Mouse (Mus musculus): Measurements from ENCODE around the gene Thbs3. TPM values are rescaled to one million over a fixed set of nuclear protein-coding genes. Genes with fewer than 3 reads are reported as not detected.
A peak's percentile ranks its signal among the peaks of the same experiment; 100 is the strongest.

Gene Thbs3
- polyA plus RNA-seq (2016; fragmentation: Nextera tagmentation; extraction: Ambion mirVana), result 46.4 and 48.2 TPM in 2 replicates

DNA sequence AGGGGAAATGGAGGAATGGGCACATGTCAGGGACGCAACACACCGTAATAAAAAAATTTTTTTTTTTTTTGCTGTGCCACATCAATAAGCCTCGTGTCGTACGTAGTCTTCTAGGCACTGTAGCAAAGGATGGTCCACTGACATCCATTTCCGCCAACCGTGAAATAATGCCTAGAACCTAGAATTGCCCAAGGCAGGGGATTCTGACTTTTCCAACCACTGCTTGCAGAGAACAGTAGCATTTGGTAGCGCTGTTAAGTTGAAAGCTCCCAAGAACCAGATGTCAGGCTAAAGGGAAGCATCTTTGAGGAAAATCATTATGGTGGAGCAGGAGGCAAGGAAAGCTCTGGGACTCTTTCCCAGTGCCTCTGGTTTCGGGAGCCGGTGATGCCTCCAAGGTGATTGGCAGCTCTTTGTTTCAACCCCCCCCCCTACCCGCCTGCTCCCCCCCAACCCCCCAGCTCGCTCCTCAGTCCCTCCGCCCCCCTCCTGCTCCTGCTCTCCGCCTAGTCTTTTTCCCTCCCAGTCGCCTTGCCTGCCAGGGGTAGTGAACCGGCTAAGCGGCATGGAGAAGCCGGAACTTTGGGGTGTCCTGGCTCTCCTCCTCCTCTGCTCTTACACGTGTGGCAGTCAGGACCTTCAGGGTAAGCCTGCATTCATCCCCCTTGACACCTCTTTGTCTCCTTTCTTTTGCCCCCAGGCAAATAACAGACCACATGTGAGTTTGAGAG, at the start of gene Thbs3:
TSS of gene Thbs3 (plus strand) at position 500 of the 731 bp plus-strand sequence.
- peaks cover 21% of the 10 kb centered on the region for H3K36me3 ChIP-seq
- 0 out of 2 replicates have a peak, but pooled peaks have one; percentile 12 for ATAC-seq (ENCODE audit: low FRiP score, low read depth)
- peak within 1 kb of the TSS; percentile 81 for H3K9ac ChIP-seq
- H3K4me2 ChIP-seq (replicated peaks), result peak within 1 kb of the TSS; percentile 73
- no peaks in the 10 kb centered on the region for H3K27me3 ChIP-seq (replicated peaks)
- H3K27ac ChIP-seq, result peak within 1 kb of the TSS; percentile 89
- peak within 1 kb of the TSS; percentile 82 for H3K4me3 ChIP-seq
- no peaks in the 10 kb centered on the region for H3K9me3 ChIP-seq
- 1% methylated on average over 18 of the region's 19 CpGs for WGBS
- peaks cover 29% of the 10 kb centered on the region for H3K4me1 ChIP-seq

GRCm38 (mm10) chr3:89165268-89165870, 49.6 kb upstream of the Thbs3 start:
- H3K27ac ChIP-seq, result peak overlapping the region; percentile 83; the same call in 1 of the 2 replicates
- H3K4me2 ChIP-seq (replicated peaks), result peak overlapping the region; percentile 60
- H3K4me3 ChIP-seq, result peak overlapping the region; percentile 84
- 25% methylated on average over 12 of the region's 12 CpGs for WGBS
- ATAC-seq (ENCODE audit: low FRiP score, low read depth), result no peak
- H3K9me3 ChIP-seq, result no peaks in the 10 kb centered on the region
- no peaks in the 10 kb centered on the region for H3K27me3 ChIP-seq (replicated peaks)
- H3K9ac ChIP-seq, result peak overlapping the region; percentile 94
- H3K36me3 ChIP-seq, result peaks cover 34% of the 10 kb centered on the region
- peaks cover 21% of the 10 kb centered on the region for H3K4me1 ChIP-seq

DNA sequence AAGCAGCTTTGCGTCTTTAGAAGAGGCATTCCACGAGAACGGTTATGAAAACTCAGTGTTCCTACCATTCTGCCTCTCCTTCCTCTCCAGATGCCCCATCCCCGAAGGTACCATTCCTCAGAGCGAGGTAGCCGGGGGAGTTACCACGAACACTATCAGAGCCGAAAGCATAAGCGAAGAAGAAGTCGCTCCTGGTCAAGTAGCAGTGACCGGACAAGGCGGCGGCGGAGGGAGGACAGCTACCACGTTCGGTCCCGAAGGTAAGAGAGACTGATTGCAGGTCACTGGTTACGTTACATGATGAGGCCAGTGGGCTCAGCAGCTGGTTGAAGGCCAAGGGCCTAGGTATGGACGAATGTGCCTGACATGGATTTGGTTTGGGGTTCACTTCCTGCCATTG, 48.0 kb upstream of the Thbs3 start:
- peaks cover 48% of the 10 kb centered on the region for H3K36me3 ChIP-seq
- no peak overlapping the region for H3K4me3 ChIP-seq
- H3K27ac ChIP-seq, result no peak overlapping the region
- no peak for ATAC-seq (ENCODE audit: low FRiP score, low read depth)
- H3K4me1 ChIP-seq, result peaks cover 21% of the 10 kb centered on the region
- 94% methylated on average over 19 of the region's 19 CpGs for WGBS
- H3K9me3 ChIP-seq, result no peaks in the 10 kb centered on the region
- H3K27me3 ChIP-seq (replicated peaks), result no peaks in the 10 kb centered on the region
- 0 out of 2 replicates have a peak overlapping the region, but pooled peaks have one; percentile 12 for H3K4me2 ChIP-seq (replicated peaks)
- no peak overlapping the region for H3K9ac ChIP-seq

GRCm38 (mm10) chr3:89174844-89175243, 40.1 kb upstream of the Thbs3 start:
- WGBS, result 94% methylated on average over 11 of the region's 11 CpGs
- H3K4me1 ChIP-seq, result peaks cover 14% of the 10 kb centered on the region
- H3K9ac ChIP-seq, result no peak overlapping the region
- no peak overlapping the region for H3K27ac ChIP-seq
- H3K9me3 ChIP-seq, result no peaks in the 10 kb centered on the region
- no peak overlapping the region for H3K4me3 ChIP-seq
- H3K4me2 ChIP-seq (replicated peaks), result no peak overlapping the region
- H3K27me3 ChIP-seq (replicated peaks), result no peaks in the 10 kb centered on the region
- H3K36me3 ChIP-seq, result peaks cover 76% of the 10 kb centered on the region
- no peak for ATAC-seq (ENCODE audit: low FRiP score, low read depth)

DNA sequence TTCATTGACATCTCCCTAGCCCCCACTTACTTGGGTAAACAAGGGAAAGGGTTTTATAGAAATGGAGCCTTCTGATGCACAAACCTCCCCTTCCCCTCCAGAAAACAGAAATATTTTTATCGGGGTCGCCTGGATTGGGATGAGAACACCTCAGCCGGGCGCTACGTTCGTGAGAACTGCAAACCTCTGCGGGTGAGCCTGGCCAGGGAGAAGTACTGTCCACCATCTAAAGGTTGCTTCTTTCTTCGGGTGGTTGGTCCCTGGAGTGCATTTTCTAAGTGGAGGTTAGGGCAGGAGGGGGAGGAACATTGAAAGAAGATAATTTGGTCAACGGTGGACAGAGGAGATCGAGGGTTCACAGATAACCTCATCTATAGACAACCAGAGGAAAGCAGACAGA, 39.4 kb upstream of the Thbs3 start:
- no peaks in the 10 kb centered on the region for H3K9me3 ChIP-seq
- H3K9ac ChIP-seq, result no peak overlapping the region
- H3K36me3 ChIP-seq, result peaks cover 76% of the 10 kb centered on the region
- H3K4me2 ChIP-seq (replicated peaks), result no peak overlapping the region
- H3K4me3 ChIP-seq, result no peak overlapping the region
- WGBS, result 95% methylated on average over 10 of the region's 10 CpGs
- H3K27me3 ChIP-seq (replicated peaks), result no peaks in the 10 kb centered on the region
- ATAC-seq (ENCODE audit: low FRiP score, low read depth), result no peak
- no peak overlapping the region for H3K27ac ChIP-seq
- H3K4me1 ChIP-seq, result peaks cover 14% of the 10 kb centered on the region

GRCm38 (mm10) chr3:89176421-89176820, 38.6 kb upstream of the Thbs3 start:
- no peak overlapping the region for H3K4me2 ChIP-seq (replicated peaks)
- no peak overlapping the region for H3K9ac ChIP-seq
- no peak for ATAC-seq (ENCODE audit: low FRiP score, low read depth)
- no peaks in the 10 kb centered on the region for H3K9me3 ChIP-seq
- no peaks in the 10 kb centered on the region for H3K27me3 ChIP-seq (replicated peaks)
- no peak overlapping the region for H3K27ac ChIP-seq
- 82% methylated on average over 7 of the region's 7 CpGs for WGBS
- H3K4me1 ChIP-seq, result peaks cover 14% of the 10 kb centered on the region
- peaks cover 77% of the 10 kb centered on the region for H3K36me3 ChIP-seq
- H3K4me3 ChIP-seq, result no peak overlapping the region

GRCm38 (mm10) chr3:89177242-89178106, 37.5 kb upstream of the Thbs3 start, which contains the start of gene Scamp3:
Gene Scamp3, plus strand, starts transcription at chr3:89177473.
- Histone ChIP-seq H3K4me3 (peak within 1 kb of the TSS; percentile 61), H3K9ac (peak within 1 kb of the TSS; percentile 79), H3K4me1 (peaks cover 14% of the 10 kb centered on the region), H3K27me3 (replicated peaks) (no peaks in the 10 kb centered on the region), H3K36me3 (peaks cover 78% of the 10 kb centered on the region), H3K9me3 (no peaks in the 10 kb centered on the region), H3K4me2 (replicated peaks) (peak within 1 kb of the TSS; percentile 90), H3K27ac (no peak within 1 kb of the TSS)
- ATAC-seq (ENCODE audit: low FRiP score, low read depth), result peak; percentile 95
- under 1% methylated on average over 43 of the region's 43 CpGs for WGBS

- no peak for ATAC-seq (ENCODE audit: low FRiP score, low read depth)
- H3K27ac ChIP-seq, result no peak overlapping the region
- H3K9me3 ChIP-seq, result no peaks in the 10 kb centered on the region
- no peaks in the 10 kb centered on the region for H3K27me3 ChIP-seq (replicated peaks)
- H3K36me3 ChIP-seq, result peaks cover 74% of the 10 kb centered on the region
- peak overlapping the region; percentile 79 for H3K9ac ChIP-seq
- WGBS, result 8% methylated on average over 6 of the region's 6 CpGs
- peaks cover 14% of the 10 kb centered on the region for H3K4me1 ChIP-seq
- peak overlapping the region; percentile 90 for H3K4me2 ChIP-seq (replicated peaks)
- peak overlapping the region; percentile 61 for H3K4me3 ChIP-seq
Measured at GRCm38 (mm10) chr3:89178107-89178385, 36.9 kb upstream of the Thbs3 start.

GRCm38 (mm10) chr3:89179056-89179455, 35.9 kb upstream of the Thbs3 start:
- ATAC-seq (ENCODE audit: low FRiP score, low read depth), result no peak
- 92% methylated on average over 11 of the region's 11 CpGs for WGBS
- no peak overlapping the region; the same call in 1 of the 2 replicates for H3K4me3 ChIP-seq
- no peak overlapping the region for H3K27ac ChIP-seq
- H3K4me2 ChIP-seq (replicated peaks), result peak overlapping the region; percentile 90; the same call in 1 of the 2 replicates
- H3K9me3 ChIP-seq, result no peaks in the 10 kb centered on the region
- H3K9ac ChIP-seq, result no peak overlapping the region
- peaks cover 64% of the 10 kb centered on the region for H3K36me3 ChIP-seq
- peaks cover 22% of the 10 kb centered on the region for H3K4me1 ChIP-seq
- H3K27me3 ChIP-seq (replicated peaks), result no peaks in the 10 kb centered on the region

GRCm38 (mm10) chr3:89181749-89182500, 33.1 kb upstream of the Thbs3 start:
- Histone ChIP-seq H3K4me2 (replicated peaks) (no peak overlapping the region), H3K36me3 (peaks cover 38% of the 10 kb centered on the region), H3K9me3 (no peaks in the 10 kb centered on the region), H3K4me1 (peaks cover 38% of the 10 kb centered on the region), H3K4me3 (no peak overlapping the region), H3K9ac (no peak overlapping the region), H3K27me3 (replicated peaks) (no peaks in the 10 kb centered on the region), H3K27ac (no peak overlapping the region)
- 91% methylated on average over 27 of the region's 27 CpGs for WGBS
- no peak for ATAC-seq (ENCODE audit: low FRiP score, low read depth)

DNA sequence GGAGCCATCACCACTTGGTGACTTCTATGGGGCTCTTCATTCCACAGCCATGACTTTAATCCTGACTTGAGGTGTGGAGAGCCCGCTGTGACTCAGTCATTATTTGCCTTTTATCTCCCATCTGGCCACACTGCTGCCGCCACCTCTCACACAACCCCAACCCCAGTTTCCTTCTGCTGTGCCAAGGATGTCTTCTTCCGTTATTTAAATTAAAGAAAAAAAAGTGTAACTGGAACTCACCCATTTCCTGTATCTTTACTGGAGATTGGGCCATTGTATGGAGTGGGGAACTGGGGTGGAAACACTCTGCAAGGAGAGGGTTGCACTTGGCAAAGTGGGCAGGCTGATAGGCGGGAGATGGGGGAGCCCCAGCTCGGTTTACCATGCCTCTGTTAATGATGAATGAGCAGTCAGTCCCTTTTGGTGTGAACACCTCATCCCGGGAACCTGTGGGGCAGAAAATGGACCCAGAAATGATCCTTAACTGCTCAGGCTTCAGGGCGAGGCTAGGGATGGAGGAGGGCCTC, 32.4 kb upstream of the Thbs3 start:
- peak; percentile 23 for ATAC-seq (ENCODE audit: low FRiP score, low read depth)
- peak overlapping the region; percentile 85 for H3K4me2 ChIP-seq (replicated peaks)
- no peaks in the 10 kb centered on the region for H3K27me3 ChIP-seq (replicated peaks)
- peak overlapping the region; percentile 53 for H3K4me3 ChIP-seq
- H3K36me3 ChIP-seq, result peaks cover 45% of the 10 kb centered on the region
- H3K9me3 ChIP-seq, result no peaks in the 10 kb centered on the region
- H3K9ac ChIP-seq, result peak overlapping the region; percentile 78
- peaks cover 38% of the 10 kb centered on the region for H3K4me1 ChIP-seq
- 50% methylated on average over 7 of the region's 7 CpGs for WGBS
- H3K27ac ChIP-seq, result 0 out of 2 replicates have a peak overlapping the region, but pooled peaks have one; percentile 33
